Mouse (Mus musculus) lung, embryonic 14.5 days (tissue): ENCODE measurements at regions not wholly inside any gene's neighbourhood (a gene's known extent, or its start where the extent isn't known, plus 50 kb on each side); places are given as distances from the start of the nearest gene placed in this dataset.
A peak's percentile ranks its signal among the peaks of the same experiment; 100 is the strongest.

Experiments used
- ATAC-seq: fragments of 200-750 bp; cut with Nextera tagmentation; 2 replicates; pipeline ENCODE4 v1.8.0; 2017; ENCODE audit warnings: mild to moderate bottlenecking, moderate TSS enrichment, moderate library complexity; ENCODE audit not compliant: insufficient read depth
- DNase-seq: peaks from one replicate; pipeline ENCODE4 v3.0.0-alpha.2; 2015
- H3K27ac ChIP-seq: fragments of 300-500 bp; sonication (generic); 2 replicates; pipeline ENCODE4 v1.5.1; 2014; ENCODE audit warnings: low read depth, mild to moderate bottlenecking, moderate library complexity
- H3K27me3 ChIP-seq: fragments of 300-500 bp; sonication (generic); 2 replicates; pipeline ENCODE4 v1.6.1; 2014; ENCODE audit warnings: low read length, control low read depth; ENCODE audit not compliant: insufficient read depth
- H3K36me3 ChIP-seq: fragments of 300-500 bp; sonication (generic); 2 replicates; pipeline ENCODE4 v1.6.1; 2014; ENCODE audit warnings: control low read depth; ENCODE audit not compliant: insufficient read depth
- H3K4me1 ChIP-seq: fragments of 300-500 bp; sonication (generic); 2 replicates; pipeline ENCODE4 v1.6.1; 2014; ENCODE audit warnings: antibody characterized with exemption, control low read depth; ENCODE audit not compliant: insufficient read depth
- H3K4me2 ChIP-seq: fragments of 300-500 bp; sonication (generic); 2 replicates; pipeline ENCODE4 v1.6.1; 2014; ENCODE audit warnings: mild to moderate bottlenecking
- H3K4me3 ChIP-seq: fragments of 300-500 bp; sonication (generic); 2 replicates; pipeline ENCODE4 v1.5.1; 2014; ENCODE audit warnings: low read depth, low read length
- H3K9ac ChIP-seq: fragments of 300-500 bp; sonication (generic); 2 replicates; pipeline ENCODE4 v1.6.1; 2014
- H3K9me3 ChIP-seq: fragments of 300-500 bp; sonication (generic); 2 replicates; pipeline ENCODE4 v1.6.1; 2016; ENCODE audit warnings: low read depth, low read length, control low read depth
- CTCF ChIP-seq: IDR thresholded peaks from 2 replicates; pipeline ENCODE4 v1.5.1; 2016; ENCODE audit warnings: antibody characterized with exemption, low read depth
- WGBS: fragments of 180-500 bp; shearing (Covaris S2); extraction: QIAGEN DNeasy Blood & Tissue Kit; methylation state at CpG from one replicate; pipeline ENCODE4 v1.1.7; 2014; 5-methylcytosine and 5-hydroxymethylcytosine counted together

DNA sequence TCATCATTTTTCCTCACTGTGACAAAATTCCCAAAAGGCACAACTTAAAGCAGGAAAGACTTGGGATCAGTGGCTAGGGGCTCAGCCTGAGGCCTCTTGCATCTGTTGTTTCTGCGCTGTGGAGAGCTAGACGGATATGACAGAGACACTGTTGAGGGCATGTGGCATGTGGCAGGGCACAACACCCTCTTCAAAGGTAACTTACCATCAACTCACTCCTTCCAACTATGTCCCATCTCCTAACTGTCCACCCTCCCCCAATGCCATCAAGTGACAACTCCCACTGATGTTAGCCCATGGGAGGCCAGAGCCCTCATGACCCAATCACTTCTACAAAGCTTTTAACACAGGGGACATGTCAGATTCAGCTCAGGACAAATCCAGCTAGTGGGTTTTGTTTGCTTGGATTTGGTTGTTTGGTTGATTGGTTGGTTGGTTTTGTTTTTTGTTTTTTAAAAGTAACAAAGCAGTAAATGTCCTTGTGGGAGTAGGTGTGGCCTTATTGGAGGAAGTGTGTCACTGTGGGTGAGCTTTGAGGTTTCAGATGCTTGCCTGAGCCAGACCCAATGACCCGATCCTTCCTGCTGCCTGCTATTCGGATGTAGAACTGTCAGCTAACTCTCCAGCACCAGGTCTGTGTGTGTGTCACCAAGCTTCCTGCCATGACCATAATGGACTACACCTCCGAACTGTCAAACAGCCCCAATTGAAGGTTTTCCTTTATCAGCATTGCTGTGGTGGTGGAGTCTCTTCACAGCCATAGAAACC is 53.2 kb upstream of the Lef1 start:
- Histone ChIP-seq H3K27me3 (no peaks in the 10 kb centered on the region), H3K36me3 (no peaks in the 10 kb centered on the region), H3K9ac (no peak overlapping the region), H3K4me1 (no peaks in the 10 kb centered on the region), H3K27ac (no peak overlapping the region), H3K9me3 (no peaks in the 10 kb centered on the region), H3K4me2 (no peak overlapping the region), H3K4me3 (no peak overlapping the region)
- ATAC-seq: no peak
- 70% methylated on average over 5 of the region's 5 CpGs for WGBS
- DNase-seq: no peak
- no peak for TF ChIP-seq CTCF

DNA sequence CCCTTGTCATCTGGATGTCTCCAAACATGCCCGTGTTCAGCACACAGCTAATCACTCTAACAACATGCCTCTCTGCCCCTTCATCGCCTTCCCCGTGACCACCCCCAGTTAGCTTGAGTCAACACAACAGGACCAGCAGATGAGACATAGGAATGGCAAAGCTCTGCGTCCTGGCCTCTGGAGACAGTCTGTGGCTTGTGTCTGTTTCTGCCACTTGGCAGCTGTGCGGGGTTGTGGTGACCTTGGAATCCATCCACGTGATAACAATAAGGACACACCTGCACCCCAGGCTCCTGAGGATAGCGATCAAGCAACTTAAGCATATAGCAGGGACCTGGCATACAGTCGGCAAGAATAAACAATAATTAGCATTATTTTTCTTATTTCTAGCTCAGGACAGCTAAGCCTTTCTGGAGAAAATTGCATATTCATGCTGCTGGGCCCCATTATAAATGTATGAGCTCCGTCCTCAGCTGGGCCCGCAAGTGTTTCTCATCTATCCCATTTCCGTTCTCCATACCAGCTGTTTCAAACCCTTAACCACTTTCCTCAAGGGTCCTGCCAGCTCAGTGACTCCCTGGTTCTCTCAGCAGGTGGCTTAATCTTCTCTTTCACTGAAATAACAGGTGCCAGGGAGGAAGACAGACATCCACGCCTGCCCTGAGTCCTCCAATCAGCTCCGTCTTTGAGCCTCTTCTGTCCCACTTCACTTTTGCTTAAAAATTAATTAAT is 55.9 kb upstream of the Lef1 start:
- Histone ChIP-seq H3K9ac (no peak overlapping the region), H3K27ac (no peak overlapping the region), H3K4me2 (no peak overlapping the region), H3K4me3 (no peak overlapping the region), H3K4me1 (no peaks in the 10 kb centered on the region), H3K9me3 (no peaks in the 10 kb centered on the region), H3K27me3 (no peaks in the 10 kb centered on the region), H3K36me3 (no peaks in the 10 kb centered on the region)
- WGBS: 70% methylated on average over 13 of the region's 13 CpGs
- DNase-seq: no peak
- TF ChIP-seq CTCF: no peak
- no peak for ATAC-seq

DNA sequence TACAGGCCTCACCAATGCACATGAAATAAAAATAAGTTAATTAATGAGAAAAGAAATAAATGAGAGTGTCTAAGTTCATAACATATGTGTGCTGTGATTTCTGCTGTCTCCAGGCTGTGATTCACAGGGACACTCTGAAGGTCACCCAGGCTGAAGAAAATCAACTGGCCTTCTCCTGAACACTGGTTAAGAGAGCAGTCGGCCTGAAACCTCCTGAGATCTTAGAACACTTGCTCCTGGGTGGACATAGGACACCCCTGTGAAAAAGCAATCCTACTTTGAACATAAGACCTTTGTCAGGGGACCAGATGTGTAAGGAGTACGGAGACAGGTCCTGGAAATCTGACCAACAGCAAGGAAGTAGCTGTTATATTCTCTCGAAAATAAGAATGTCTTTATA is 62.6 kb upstream of the Lef1 start:
- Histone ChIP-seq H3K4me3 (no peak overlapping the region), H3K4me2 (no peak overlapping the region), H3K9ac (no peak overlapping the region), H3K4me1 (no peaks in the 10 kb centered on the region), H3K27ac (no peak overlapping the region), H3K9me3 (no peaks in the 10 kb centered on the region), H3K36me3 (no peaks in the 10 kb centered on the region), H3K27me3 (no peaks in the 10 kb centered on the region)
- no peak for TF ChIP-seq CTCF
- ATAC-seq: no peak
- no peak for DNase-seq
- 68% methylated on average over 3 of the region's 3 CpGs for WGBS

DNA sequence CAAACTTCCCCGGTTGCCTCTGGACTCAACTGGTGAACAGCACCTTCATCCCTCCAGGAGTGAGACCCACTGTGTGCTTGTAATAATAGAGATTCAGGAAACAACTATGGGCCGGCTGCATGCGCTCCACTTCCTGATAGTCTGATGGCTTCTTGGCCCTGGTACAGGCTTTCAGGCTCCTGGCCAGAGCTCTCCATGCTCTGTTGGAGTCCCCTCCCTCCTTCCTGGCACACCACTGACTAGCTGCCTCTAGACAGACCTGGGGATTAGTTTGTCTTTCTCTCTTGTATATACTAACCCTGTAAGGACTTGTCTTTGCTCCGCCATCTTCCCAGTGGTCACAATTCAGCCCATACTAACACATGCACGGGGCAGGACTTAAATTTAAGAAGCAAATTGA is 63.9 kb upstream of the Lef1 start:
- DNase-seq (peak; percentile 31), ATAC-seq (no peak)
- no peaks in the 10 kb centered on the region for H3K36me3 ChIP-seq
- H3K9ac ChIP-seq: no peak overlapping the region
- H3K27ac ChIP-seq: no peak overlapping the region
- H3K4me3 ChIP-seq: no peak overlapping the region
- WGBS: 74% methylated on average over 5 of the region's 5 CpGs
- no peaks in the 10 kb centered on the region for H3K4me1 ChIP-seq
- no peaks in the 10 kb centered on the region for H3K27me3 ChIP-seq
- no peak overlapping the region for H3K4me2 ChIP-seq
- no peaks in the 10 kb centered on the region for H3K9me3 ChIP-seq
- no peak for TF ChIP-seq CTCF

DNA sequence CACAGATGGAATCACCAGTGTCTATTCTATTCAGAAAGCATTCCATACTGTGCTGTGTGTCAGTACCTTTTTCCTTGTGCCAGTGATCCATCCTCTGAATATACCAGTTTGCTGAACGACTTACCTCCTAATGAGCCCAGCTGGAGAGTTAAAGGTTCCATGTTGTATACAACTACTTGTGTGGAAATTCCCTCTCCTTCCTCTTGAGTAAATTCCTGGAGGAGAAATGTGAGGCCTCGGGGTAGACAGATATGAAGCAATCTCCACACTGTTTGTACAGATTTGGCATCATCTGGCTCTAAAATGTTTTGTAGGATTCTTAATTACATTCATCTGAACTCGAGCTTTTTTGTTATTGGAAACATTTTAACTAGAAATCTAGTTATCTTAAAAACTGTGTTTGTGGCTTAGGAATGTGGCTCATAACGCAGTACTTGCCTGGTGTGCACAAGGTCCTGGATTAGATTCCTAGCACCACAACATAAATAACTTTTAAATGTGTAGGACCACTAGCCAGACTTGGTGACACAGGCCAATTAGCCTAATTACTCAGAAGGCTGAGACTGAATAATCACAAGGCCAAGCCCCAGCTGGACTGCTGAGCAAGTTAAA is 70.0 kb upstream of the Lef1 start:
- Histone ChIP-seq H3K36me3 (no peaks in the 10 kb centered on the region), H3K4me3 (no peak overlapping the region), H3K4me2 (no peak overlapping the region), H3K27me3 (no peaks in the 10 kb centered on the region), H3K4me1 (no peaks in the 10 kb centered on the region), H3K9ac (no peak overlapping the region), H3K27ac (no peak overlapping the region), H3K9me3 (no peaks in the 10 kb centered on the region)
- DNase-seq: peak; percentile 28
- 39% methylated on average over 4 of the region's 4 CpGs for WGBS
- no peak for TF ChIP-seq CTCF
- no peak for ATAC-seq

DNA sequence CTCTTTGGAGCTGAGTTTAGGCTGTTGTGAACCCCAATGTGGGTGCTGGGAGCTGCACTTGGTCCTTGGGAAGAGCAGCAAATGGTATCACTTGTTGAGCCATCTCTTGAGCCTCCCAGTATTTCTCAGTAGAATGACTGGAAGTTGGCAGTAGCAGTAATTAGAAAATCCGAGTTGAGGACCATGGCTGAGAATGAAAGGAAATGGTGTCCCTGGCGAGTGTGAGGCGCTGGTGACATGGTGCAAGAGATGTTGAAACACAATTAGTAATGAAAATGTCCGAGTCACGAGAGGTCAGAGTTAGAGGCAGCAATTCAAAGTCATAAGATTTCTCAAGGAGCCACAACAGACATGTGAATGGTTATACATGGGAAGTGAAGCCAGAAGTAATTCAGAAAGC is 73.2 kb upstream of the Lef1 start:
- TF ChIP-seq CTCF: no peak
- DNase-seq (no peak), ATAC-seq (no peak)
- Histone ChIP-seq H3K9me3 (no peaks in the 10 kb centered on the region), H3K27ac (no peak overlapping the region), H3K9ac (no peak overlapping the region), H3K36me3 (no peaks in the 10 kb centered on the region), H3K4me2 (no peak overlapping the region), H3K27me3 (no peaks in the 10 kb centered on the region), H3K4me3 (no peak overlapping the region), H3K4me1 (no peaks in the 10 kb centered on the region)
- WGBS: 81% methylated on average over 5 of the region's 5 CpGs

DNA sequence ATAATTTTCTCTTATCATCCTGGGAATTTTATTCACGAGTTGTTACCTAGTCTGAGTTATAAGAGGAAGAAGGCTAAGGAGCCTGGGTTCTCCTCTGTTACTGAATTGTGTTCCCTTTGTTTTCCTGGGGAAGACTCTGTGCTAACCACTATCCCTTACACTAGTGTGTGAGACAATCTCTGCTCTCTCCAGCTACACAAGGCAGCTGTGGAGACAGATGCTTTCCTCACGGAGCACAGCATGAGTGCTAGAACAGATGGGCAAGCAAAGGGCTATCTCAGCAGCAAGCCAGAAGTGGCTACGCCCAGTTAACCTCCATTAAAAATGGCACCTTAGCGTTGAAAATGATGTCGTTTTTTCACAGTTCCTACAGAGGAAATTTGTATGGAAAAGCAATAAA is 75.5 kb upstream of the Lef1 start:
- ATAC-seq (no peak), DNase-seq (no peak)
- no peak overlapping the region for H3K9ac ChIP-seq
- H3K27ac ChIP-seq: no peak overlapping the region
- H3K4me2 ChIP-seq: no peak overlapping the region
- H3K4me1 ChIP-seq: no peaks in the 10 kb centered on the region
- H3K4me3 ChIP-seq: no peak overlapping the region
- no peaks in the 10 kb centered on the region for H3K9me3 ChIP-seq
- TF ChIP-seq CTCF: no peak
- no peaks in the 10 kb centered on the region for H3K27me3 ChIP-seq
- H3K36me3 ChIP-seq: no peaks in the 10 kb centered on the region
- WGBS: 56% methylated on average over 5 of the region's 5 CpGs
